Mouse (Mus musculus): ENCODE data around the gene Fpr3. TPM values are rescaled to one million over a fixed set of nuclear protein-coding genes. Genes with fewer than 3 reads are reported as not detected.
"Not testable (repeated sequence)": the region's sequence is repeated elsewhere in the genome, so short reads cannot be mapped to it uniquely, and the experiment has no call there.

The Fpr3 gene
- polyA plus RNA-seq, 1 experiment from 2014 or later, result not detected

DNA sequence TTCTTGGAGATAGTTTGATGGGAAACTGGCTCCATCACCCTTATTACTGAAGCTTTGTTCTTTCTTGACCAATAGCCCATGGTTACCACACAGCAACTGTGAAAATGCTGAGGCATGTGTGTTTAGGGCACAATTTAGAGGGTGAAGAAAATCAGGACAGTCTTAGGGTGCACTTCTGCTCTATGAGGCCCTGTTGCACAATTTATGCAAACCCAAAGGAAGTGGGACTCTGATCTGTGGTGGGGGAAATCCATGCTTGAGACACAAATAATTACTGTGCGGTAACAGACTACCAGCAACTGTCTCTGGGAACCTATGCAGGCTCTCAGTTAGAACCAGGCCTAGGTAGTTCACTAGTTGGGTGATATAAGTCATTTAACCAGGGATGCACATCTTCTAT, 13.1 kb downstream of the Fpr3 start:
- H3K36me3 ChIP-seq (ENCODE audit: control insufficient read depth, insufficient read depth), result no peaks in the 10 kb centered on the region
- WGBS, result 90% methylated on average over 1 of the region's 1 CpGs
- no peaks in the 10 kb centered on the region for H3K27me3 ChIP-seq (replicated peaks; ENCODE audit: control insufficient read depth, insufficient read depth, low read length)
- no peak overlapping the region for H3K27ac ChIP-seq (ENCODE audit: low read depth, low read length)
- H3K4me3 ChIP-seq (ENCODE audit: low read depth, low read length), result no peak overlapping the region
- no peak for ATAC-seq
- H3K4me1 ChIP-seq (replicated peaks; ENCODE audit: control insufficient read depth, insufficient read depth, low read length), result no peaks in the 10 kb centered on the region
- H3K9ac ChIP-seq (ENCODE audit: low read depth, low read length), result no peak overlapping the region
- no peaks in the 10 kb centered on the region for H3K9me3 ChIP-seq (ENCODE audit: control insufficient read depth)
- no peak for TF ChIP-seq CTCF (IDR thresholded peaks at IDR 0.05; ENCODE audit: low read depth)
- H3K4me2 ChIP-seq (replicated peaks; ENCODE audit: low read depth), result no peak overlapping the region

DNA sequence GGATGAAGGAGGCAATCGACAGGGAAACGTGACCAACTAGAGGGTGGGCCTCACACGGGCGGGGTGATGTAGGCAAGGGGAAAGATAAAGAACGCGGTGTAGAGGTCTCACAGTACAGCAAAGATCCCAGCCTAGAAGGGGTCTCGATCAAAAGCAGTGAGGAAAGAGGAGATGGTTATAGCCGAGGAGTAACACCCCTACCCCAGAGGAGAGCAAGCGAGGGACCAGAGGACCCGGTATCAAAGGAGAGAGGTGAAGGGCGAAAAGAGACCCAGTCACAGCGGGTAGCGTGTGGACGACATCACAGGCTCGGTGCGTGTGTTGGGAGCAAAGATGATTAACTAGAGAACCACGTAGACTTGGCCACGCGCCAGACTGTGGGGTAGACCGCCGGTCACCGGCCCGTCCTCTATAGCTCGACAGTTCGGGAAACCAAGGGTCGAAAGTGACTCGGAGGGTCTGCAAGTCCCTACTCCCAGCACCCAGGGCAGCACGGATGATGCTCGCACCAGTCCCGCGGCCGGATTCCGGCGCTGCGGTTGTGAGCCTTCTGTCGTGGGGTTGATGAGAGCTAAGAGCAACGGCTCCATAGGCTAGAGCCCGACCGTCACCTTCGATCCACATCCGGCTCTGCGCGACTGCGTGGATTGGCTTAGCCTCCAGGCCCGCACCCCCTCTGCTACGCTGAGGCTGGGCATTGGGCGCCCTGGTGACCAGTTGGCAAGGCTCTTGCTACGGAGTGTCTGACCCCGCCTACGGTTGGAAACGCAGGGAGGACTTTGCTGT, 22.2 kb downstream of the Fpr3 start:
- Histone ChIP-seq H3K9ac (ENCODE audit: low read depth, low read length) (peak overlapping the region; percentile 53), H3K9me3 (ENCODE audit: control insufficient read depth) (no peaks in the 10 kb centered on the region), H3K4me3 (ENCODE audit: low read depth, low read length) (peak overlapping the region; percentile 48), H3K27ac (ENCODE audit: low read depth, low read length) (no peak overlapping the region; the same call in 1 of the 2 replicates), H3K4me1 (replicated peaks; ENCODE audit: control insufficient read depth, insufficient read depth, low read length) (no peaks in the 10 kb centered on the region), H3K27me3 (replicated peaks; ENCODE audit: control insufficient read depth, insufficient read depth, low read length) (no peaks in the 10 kb centered on the region; the same call in 1 of the 2 replicates), H3K36me3 (ENCODE audit: control insufficient read depth, insufficient read depth) (no peaks in the 10 kb centered on the region), H3K4me2 (replicated peaks; ENCODE audit: low read depth) (peak overlapping the region; percentile 76)
- peak; percentile 99 for ATAC-seq
- WGBS, result 15% methylated on average over 51 of the region's 51 CpGs
- no peak for TF ChIP-seq CTCF (IDR thresholded peaks at IDR 0.05; ENCODE audit: low read depth)

DNA sequence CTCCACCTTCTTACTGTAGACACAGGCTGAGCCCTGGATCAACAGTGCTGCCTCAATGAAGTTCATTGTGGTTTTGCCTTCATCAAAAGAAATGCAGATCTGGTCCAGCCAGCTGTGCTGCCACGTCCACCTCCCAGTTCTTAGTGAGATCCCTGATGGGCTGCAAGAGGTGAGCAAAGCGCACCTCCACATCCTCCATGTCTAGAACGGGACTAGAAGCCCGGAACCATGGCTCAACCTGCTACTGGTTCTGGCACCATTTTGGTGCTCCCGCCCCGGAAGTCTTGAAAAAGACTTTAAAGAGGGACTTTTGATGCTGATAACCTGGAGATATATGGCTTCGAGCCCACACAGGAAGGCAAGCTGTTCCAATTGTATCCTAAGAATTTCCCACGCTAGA, 25.0 kb downstream of the Fpr3 start:
- not testable (repeated sequence) for H3K9me3 ChIP-seq (ENCODE audit: control insufficient read depth); H3K27ac ChIP-seq (ENCODE audit: low read depth, low read length); H3K4me3 ChIP-seq (ENCODE audit: low read depth, low read length); H3K4me2 ChIP-seq (replicated peaks; ENCODE audit: low read depth); H3K4me1 ChIP-seq (replicated peaks; ENCODE audit: control insufficient read depth, insufficient read depth, low read length); H3K36me3 ChIP-seq (ENCODE audit: control insufficient read depth, insufficient read depth); H3K27me3 ChIP-seq (replicated peaks; ENCODE audit: control insufficient read depth, insufficient read depth, low read length); H3K9ac ChIP-seq (ENCODE audit: low read depth, low read length); ATAC-seq
- 91% methylated on average over 8 of the region's 8 CpGs for WGBS

DNA sequence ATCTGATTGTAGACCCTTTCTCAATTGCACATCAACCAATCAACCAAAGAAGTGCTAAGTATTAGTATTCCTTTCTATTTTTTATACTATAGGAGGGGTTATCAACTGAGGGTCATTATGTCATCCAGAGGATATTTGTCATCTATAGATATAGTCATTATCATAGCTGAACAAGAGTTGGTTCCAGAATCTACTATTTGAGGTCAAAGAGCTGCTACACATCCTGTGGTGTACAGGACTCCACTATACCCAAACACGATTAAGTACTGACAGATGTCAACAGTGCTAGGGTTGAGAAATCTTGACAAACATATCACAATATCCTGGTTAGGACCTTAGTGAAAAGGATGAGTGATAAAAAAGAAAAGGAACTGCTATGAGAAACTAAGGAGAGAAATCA, 29.7 kb downstream of the Fpr3 start:
- H3K27ac ChIP-seq (ENCODE audit: low read depth, low read length), result no peak overlapping the region
- 86% methylated on average over 1 of the region's 1 CpGs for WGBS
- TF ChIP-seq CTCF (IDR thresholded peaks at IDR 0.05; ENCODE audit: low read depth), result no peak
- H3K4me1 ChIP-seq (replicated peaks; ENCODE audit: control insufficient read depth, insufficient read depth, low read length), result no peaks in the 10 kb centered on the region
- no peak overlapping the region for H3K9ac ChIP-seq (ENCODE audit: low read depth, low read length)
- H3K4me2 ChIP-seq (replicated peaks; ENCODE audit: low read depth), result no peak overlapping the region
- no peaks in the 10 kb centered on the region for H3K36me3 ChIP-seq (ENCODE audit: control insufficient read depth, insufficient read depth)
- H3K9me3 ChIP-seq (ENCODE audit: control insufficient read depth), result no peaks in the 10 kb centered on the region
- no peak for ATAC-seq
- no peak overlapping the region for H3K4me3 ChIP-seq (ENCODE audit: low read depth, low read length)
- no peaks in the 10 kb centered on the region for H3K27me3 ChIP-seq (replicated peaks; ENCODE audit: control insufficient read depth, insufficient read depth, low read length)

DNA sequence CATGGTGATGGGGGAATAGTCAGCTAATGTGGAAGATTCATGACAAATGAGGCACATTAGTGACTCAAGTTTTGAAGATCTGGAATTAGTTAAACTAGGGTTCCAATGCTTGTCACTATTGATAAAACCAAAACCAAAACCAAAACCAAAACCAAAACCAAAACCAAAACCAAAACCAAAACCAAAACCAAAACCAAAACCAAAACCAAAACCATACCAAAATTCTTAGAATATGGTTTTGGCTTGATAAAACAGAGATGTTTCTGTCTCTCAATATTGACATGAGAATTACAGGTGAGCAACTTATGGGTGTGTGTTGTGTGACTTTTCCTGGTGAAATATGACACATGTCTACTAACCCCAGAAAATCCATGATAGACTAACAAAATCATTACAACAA, 30.1 kb downstream of the Fpr3 start:
- no peak for TF ChIP-seq CTCF (IDR thresholded peaks at IDR 0.05; ENCODE audit: low read depth)

DNA sequence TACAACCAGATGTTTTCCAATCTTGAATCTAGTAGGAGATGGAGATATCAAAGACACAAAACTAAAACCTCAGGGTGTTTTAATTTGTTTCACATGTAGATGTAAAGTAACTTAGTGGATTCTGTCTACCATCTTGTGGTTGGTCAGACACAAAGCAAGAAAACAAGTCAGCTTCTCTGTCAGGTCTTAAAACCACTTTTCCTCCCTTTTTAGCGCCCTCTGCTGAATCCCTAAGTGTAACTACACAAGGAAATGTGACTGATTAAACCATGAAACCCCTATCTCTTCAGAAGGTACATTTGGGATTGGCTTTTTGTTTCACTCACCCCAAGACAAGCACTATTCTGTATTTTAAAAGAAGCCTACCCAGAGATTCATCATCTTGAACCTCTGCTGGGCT, 85.8 kb downstream of the Fpr3 start:
- Histone ChIP-seq H3K27ac (ENCODE audit: low read depth, low read length) (no peak overlapping the region), H3K9ac (ENCODE audit: low read depth, low read length) (no peak overlapping the region), H3K27me3 (replicated peaks; ENCODE audit: control insufficient read depth, insufficient read depth, low read length) (no peaks in the 10 kb centered on the region), H3K4me2 (replicated peaks; ENCODE audit: low read depth) (no peak overlapping the region), H3K4me1 (replicated peaks; ENCODE audit: control insufficient read depth, insufficient read depth, low read length) (no peaks in the 10 kb centered on the region), H3K36me3 (ENCODE audit: control insufficient read depth, insufficient read depth) (no peaks in the 10 kb centered on the region), H3K4me3 (ENCODE audit: low read depth, low read length) (no peak overlapping the region), H3K9me3 (ENCODE audit: control insufficient read depth) (no peaks in the 10 kb centered on the region)
- TF ChIP-seq CTCF (IDR thresholded peaks at IDR 0.05; ENCODE audit: low read depth), result peak; percentile 43
- ATAC-seq, result no peak
- 9% methylated on average over 1 of the region's 1 CpGs for WGBS

More for the DNA sequence above, 30.1 kb downstream of the Fpr3 start:
- Histone ChIP-seq H3K4me3 (ENCODE audit: low read depth, low read length) (no peak overlapping the region), H3K27me3 (replicated peaks; ENCODE audit: control insufficient read depth, insufficient read depth, low read length) (no peaks in the 10 kb centered on the region), H3K4me2 (replicated peaks; ENCODE audit: low read depth) (no peak overlapping the region), H3K27ac (ENCODE audit: low read depth, low read length) (no peak overlapping the region), H3K4me1 (replicated peaks; ENCODE audit: control insufficient read depth, insufficient read depth, low read length) (no peaks in the 10 kb centered on the region), H3K9ac (ENCODE audit: low read depth, low read length) (no peak overlapping the region), H3K36me3 (ENCODE audit: control insufficient read depth, insufficient read depth) (no peaks in the 10 kb centered on the region), H3K9me3 (ENCODE audit: control insufficient read depth) (no peaks in the 10 kb centered on the region)
- no peak for ATAC-seq

DNA sequence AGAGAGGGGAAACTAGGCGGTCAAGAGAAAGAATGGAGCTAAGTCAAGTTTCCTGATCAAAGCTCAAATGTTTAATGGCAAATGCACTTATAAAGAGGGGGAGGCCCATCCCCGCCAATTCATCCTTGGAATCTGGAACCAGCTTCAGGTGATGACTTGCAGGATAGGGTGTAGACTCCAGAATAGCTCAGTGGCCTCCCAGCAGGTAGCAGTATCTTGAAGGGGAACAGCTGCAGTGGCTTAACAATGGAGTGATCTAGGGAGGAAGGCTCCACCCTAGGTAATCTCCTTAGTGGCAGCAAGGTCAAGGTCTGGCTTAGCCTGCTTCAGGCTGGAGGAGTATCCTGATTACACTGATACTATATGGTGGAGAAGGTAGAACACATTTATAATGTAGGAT, 93.6 kb downstream of the Fpr3 start:
- 76% methylated on average over 2 of the region's 2 CpGs for WGBS
- not testable (repeated sequence) for H3K4me3 ChIP-seq (ENCODE audit: low read depth, low read length); H3K9me3 ChIP-seq (ENCODE audit: control insufficient read depth)

More for the DNA sequence above, 93.6 kb downstream of the Fpr3 start:
- ATAC-seq; H3K4me1 ChIP-seq (replicated peaks; ENCODE audit: control insufficient read depth, insufficient read depth, low read length); H3K9ac ChIP-seq (ENCODE audit: low read depth, low read length); H3K4me2 ChIP-seq (replicated peaks; ENCODE audit: low read depth); H3K27ac ChIP-seq (ENCODE audit: low read depth, low read length); H3K27me3 ChIP-seq (replicated peaks; ENCODE audit: control insufficient read depth, insufficient read depth, low read length); H3K36me3 ChIP-seq (ENCODE audit: control insufficient read depth, insufficient read depth): not testable (repeated sequence)
